Comparison of ENCODE assay signal across 12 mouse cellular contexts in genomic region chr14:55575711-55576110, GRCm38 (mm10). TPM values are rescaled to one million over a fixed set of nuclear protein-coding genes. Genes with fewer than 3 reads are reported as not detected.
DNase-seq lines count a peak whose midpoint lies in the region; ATAC-seq and TF ChIP-seq lines count a peak whose summit lies in the region.
"Had no signal": no experiment of that assay in that cellular context is flagged by ENCODE, and none has a peak within 500 bp of the region (broad histone marks: within the 10 kb centered on the region; RNA-seq: fewer than 3 reads in every experiment).

No protein-coding gene starts in this region.

- peaks cover 9% of the 10 kb centered on the region for H3K36me3 ChIP-seq in lung, embryonic 14.5 days (ENCODE audit: insufficient read depth)
- peaks cover 7% of the 10 kb centered on the region; the same call in 1 of the 2 replicates for H3K36me3 ChIP-seq in limb, embryonic 14.5 days (ENCODE audit: control insufficient read depth, insufficient read depth, low read length)
- H3K36me3 ChIP-seq in thymus, adult 2 months (ENCODE audit: control insufficient read depth, insufficient read depth, low read length): peaks cover 5% of the 10 kb centered on the region; the same call in 1 of the 2 replicates

- H3K9ac ChIP-seq in lung, embryonic 14.5 days: no peak overlapping the region; the same call in 1 of the 2 replicates
- no peak overlapping the region; the same call in 1 of the 2 replicates for H3K9ac ChIP-seq in limb, embryonic 14.5 days (ENCODE audit: low read depth, low read length, severe bottlenecking)
- H3K9ac ChIP-seq: forebrain, postnatal 0 days had no signal

- no peak for DNase-seq in lung, embryonic 14.5 days
- no peak for DNase-seq in lung, adult 2 months
- DNase-seq in gastrocnemius, postnatal 25 days: peak; percentile 38
- DNase-seq in heart, postnatal 4 days: peak; percentile 44
- DNase-seq in limb, embryonic 14.5 days (ENCODE audit: low spot score): no peak
- DNase-seq in thymus, adult 2 months: no peak
- no peak for DNase-seq in layer of hippocampus, adult 18-20 months (ENCODE audit: low spot score in 2 of 2)
- no peak for DNase-seq in layer of hippocampus, adult 9-10 months (ENCODE audit: low spot score)
- DNase-seq: forebrain, postnatal 0 days had no signal

- WGBS in lung, embryonic 14.5 days: 63% methylated on average over 13 of the region's 13 CpGs
- WGBS in lung, adult 2 months: 59% methylated on average over 13 of the region's 13 CpGs
- WGBS in limb, embryonic 14.5 days: 70% methylated on average over 13 of the region's 13 CpGs
- WGBS in thymus, adult 2 months: 83% methylated on average over 13 of the region's 13 CpGs

- peak overlapping the region; percentile 50; the same call in 1 of the 2 replicates for H3K27ac ChIP-seq in lung, embryonic 14.5 days (ENCODE audit: low read depth)
- 0 out of 2 replicates have a peak overlapping the region, but pooled peaks have one; percentile 19 for H3K27ac ChIP-seq in limb, embryonic 14.5 days (replicated peaks; ENCODE audit: low read depth, low read length)
- no peak overlapping the region for H3K27ac ChIP-seq in thymus, adult 2 months (ENCODE audit: control insufficient read depth, insufficient read depth, low read length)

- H3K9me3 ChIP-seq in lung, embryonic 14.5 days (ENCODE audit: low read depth, low read length): no peaks in the 10 kb centered on the region
- no peaks in the 10 kb centered on the region for H3K9me3 ChIP-seq in limb, embryonic 14.5 days (ENCODE audit: control insufficient read depth, low read length)

- TF ChIP-seq POLR2A in lung, adult 2 months (IDR thresholded peaks at IDR 0.05; ENCODE audit: borderline replicate concordance, extremely low read depth, low read depth, low read length): no peak
- TF ChIP-seq POLR2A in limb, embryonic 14.5 days (IDR thresholded peaks at IDR 0.05; ENCODE audit: borderline replicate concordance, extremely low read depth, insufficient read depth, insufficient read length): no peak
- no peak for TF ChIP-seq POLR2A in thymus, adult 2 months (IDR thresholded peaks at IDR 0.05; ENCODE audit: control insufficient read depth, extremely low read depth, insufficient read depth, low read length, poor library complexity)

- TF ChIP-seq CTCF in lung, embryonic 14.5 days (IDR thresholded peaks at IDR 0.05; ENCODE audit: low read depth): no peak
- TF ChIP-seq CTCF in lung, adult 2 months (IDR thresholded peaks at IDR 0.05; ENCODE audit: insufficient read depth, low read length): no peak
- no peak for TF ChIP-seq CTCF in thymus, adult 2 months (IDR thresholded peaks at IDR 0.05; ENCODE audit: borderline replicate concordance, control insufficient read depth, extremely low read depth, insufficient read depth, low read length, poor library complexity)

- peak overlapping the region; percentile 27; the same call in 1 of the 2 replicates for H3K4me2 ChIP-seq in lung, embryonic 14.5 days
- no peak overlapping the region for H3K4me2 ChIP-seq in limb, embryonic 14.5 days (replicated peaks; ENCODE audit: low read depth, low read length, severe bottlenecking)

- 0 out of 2 replicates have a peak, but pooled peaks cover 6% of the 10 kb centered on the region for H3K4me1 ChIP-seq in lung, embryonic 14.5 days (ENCODE audit: insufficient read depth)
- peaks cover 5% of the 10 kb centered on the region for H3K4me1 ChIP-seq in lung, adult 2 months (ENCODE audit: control insufficient read depth, insufficient read depth, low read length)
- H3K4me1 ChIP-seq in limb, embryonic 14.5 days (ENCODE audit: control insufficient read depth, insufficient read depth, low read length): peaks cover 9% of the 10 kb centered on the region
- H3K4me1 ChIP-seq in thymus, adult 2 months (replicated peaks; ENCODE audit: control insufficient read depth, insufficient read depth, low read length): peaks cover 16% of the 10 kb centered on the region; the same call in 1 of the 2 replicates

- no peak overlapping the region for H3K4me3 ChIP-seq in lung, embryonic 14.5 days (ENCODE audit: low read depth, low read length)
- no peak overlapping the region for H3K4me3 ChIP-seq in lung, adult 2 months (replicated peaks; ENCODE audit: extremely low read depth, low read depth, low read length)
- peak overlapping the region; percentile 5; the same call in 1 of the 2 replicates for H3K4me3 ChIP-seq in limb, embryonic 14.5 days (replicated peaks; ENCODE audit: low read length)
- no peak overlapping the region for H3K4me3 ChIP-seq in thymus, adult 2 months (ENCODE audit: control insufficient read depth, insufficient read depth, low read length)

- ATAC-seq in lung, embryonic 14.5 days (ENCODE audit: insufficient read depth): no peak
- no peak for ATAC-seq in limb, embryonic 14.5 days (ENCODE audit: low FRiP score, low read depth)
- ATAC-seq: forebrain, postnatal 0 days had no signal

- no peaks in the 10 kb centered on the region for H3K27me3 ChIP-seq in lung, embryonic 14.5 days (ENCODE audit: insufficient read depth, low read length)
- no peaks in the 10 kb centered on the region for H3K27me3 ChIP-seq in limb, embryonic 14.5 days (ENCODE audit: control insufficient read depth, insufficient read depth, low read length)
- no peaks in the 10 kb centered on the region for H3K27me3 ChIP-seq in thymus, adult 2 months (ENCODE audit: control insufficient read depth, insufficient read depth, low read length)

RNA-seq across cellular contexts. Expression of gene Fitm1, which starts 0.3 kb away (rescaled TPM):
- polyA plus RNA-seq in lung, embryonic 14.5 days (2014; fragmentation: Nextera tagmentation; extraction: Ambion mirVana): 0.76 and 1.7 TPM in 2 replicates
- 5.1 and 17.5 TPM in 2 replicates for polyA plus RNA-seq in lung, adult 2 months (2012; rRNA removed)
- total RNA-seq in gastrocnemius, postnatal 25 days (2021): 100 to 1,000 TPM; 329 to 343 TPM
- total RNA-seq in heart, postnatal 4 days (2021): 100 to 1,000 TPM; 122 to 152 TPM
- polyA plus RNA-seq in limb, embryonic 14.5 days (2012; rRNA removed): 30.9 and 43.0 TPM in 2 replicates
- 19.1 and 26.9 TPM in 2 replicates for polyA plus RNA-seq in limb, embryonic 14.5 days (2014; fragmentation: Nextera tagmentation; extraction: Ambion mirVana)
- polyA plus RNA-seq in thymus, adult 2 months (2012; rRNA removed): 1.7 and 20.2 TPM in 2 replicates
- not detected for total RNA-seq in layer of hippocampus, adult 18-20 months (2021)
- total RNA-seq: forebrain, postnatal 0 days; hematopoietic stem cell, adult 5-6 weeks; left cerebral cortex, postnatal 4 days; megakaryocyte-erythroid progenitor cell, adult 5-6 weeks had no signal

RNA-seq across cellular contexts. Expression of gene Psme1, which starts 2.2 kb away (rescaled TPM):
- polyA plus RNA-seq in lung, embryonic 14.5 days (2014; fragmentation: Nextera tagmentation; extraction: Ambion mirVana): 139 and 142 TPM in 2 replicates
- 82.8 and 98.6 TPM in 2 replicates for polyA plus RNA-seq in lung, adult 2 months (2012; rRNA removed)
- 10 to 100 TPM; 66.4 to 67.6 TPM for total RNA-seq in gastrocnemius, postnatal 25 days (2021)
- total RNA-seq in heart, postnatal 4 days (2021): 100 to 1,000 TPM; 232 to 244 TPM
- polyA plus RNA-seq in limb, embryonic 14.5 days (2012; rRNA removed): 66.8 and 77.6 TPM in 2 replicates
- 147 and 154 TPM in 2 replicates for polyA plus RNA-seq in limb, embryonic 14.5 days (2014; fragmentation: Nextera tagmentation; extraction: Ambion mirVana)
- 129 and 136 TPM in 2 replicates for polyA plus RNA-seq in thymus, adult 2 months (2012; rRNA removed)
- 10 to 100 TPM; 54.0 to 56.6 TPM for total RNA-seq in layer of hippocampus, adult 18-20 months (2021)

RNA-seq across cellular contexts. Expression of gene Emc9, which starts 9.4 kb away (rescaled TPM):
- 2.1 and 2.4 TPM in 2 replicates for polyA plus RNA-seq in lung, embryonic 14.5 days (2014; fragmentation: Nextera tagmentation; extraction: Ambion mirVana)
- 20.7 and 20.8 TPM in 2 replicates for polyA plus RNA-seq in lung, adult 2 months (2012; rRNA removed)
- total RNA-seq in gastrocnemius, postnatal 25 days (2021): 10 to 100 TPM; 33.4 to 34.1 TPM
- 10 to 100 TPM; 37.3 to 40.1 TPM for total RNA-seq in heart, postnatal 4 days (2021)
- polyA plus RNA-seq in limb, embryonic 14.5 days (2012; rRNA removed): 6.6 and 6.9 TPM in 2 replicates
- polyA plus RNA-seq in limb, embryonic 14.5 days (2014; fragmentation: Nextera tagmentation; extraction: Ambion mirVana): 6.5 and 7.0 TPM in 2 replicates
- 7.4 and 13.4 TPM in 2 replicates for polyA plus RNA-seq in thymus, adult 2 months (2012; rRNA removed)
- total RNA-seq in layer of hippocampus, adult 18-20 months (2021): 10 to 100 TPM; 43.3 to 49.5 TPM

RNA-seq across cellular contexts. Expression of gene Psme2, which starts 15.2 kb away (rescaled TPM):
- 228 and 242 TPM in 2 replicates for polyA plus RNA-seq in lung, embryonic 14.5 days (2014; fragmentation: Nextera tagmentation; extraction: Ambion mirVana)
- 45.0 and 60.5 TPM in 2 replicates for polyA plus RNA-seq in lung, adult 2 months (2012; rRNA removed)
- 10 to 100 TPM; 42.9 to 58.4 TPM for total RNA-seq in gastrocnemius, postnatal 25 days (2021)
- 100 to 1,000 TPM; 127 to 153 TPM for total RNA-seq in heart, postnatal 4 days (2021)
- polyA plus RNA-seq in limb, embryonic 14.5 days (2012; rRNA removed): 75.8 and 78.5 TPM in 2 replicates
- 239 and 245 TPM in 2 replicates for polyA plus RNA-seq in limb, embryonic 14.5 days (2014; fragmentation: Nextera tagmentation; extraction: Ambion mirVana)
- polyA plus RNA-seq in thymus, adult 2 months (2012; rRNA removed): 98.7 and 104 TPM in 2 replicates
- 10 to 100 TPM; 53.7 to 57.4 TPM for total RNA-seq in layer of hippocampus, adult 18-20 months (2021)

RNA-seq across cellular contexts. Expression of gene A730061H03Rik, which starts 15.5 kb away (rescaled TPM):
- 1.2 and 1.6 TPM in 2 replicates for polyA plus RNA-seq in lung, embryonic 14.5 days (2014; fragmentation: Nextera tagmentation; extraction: Ambion mirVana)
- polyA plus RNA-seq in lung, adult 2 months (2012; rRNA removed): 0.60 and 1.8 TPM in 2 replicates
- total RNA-seq in gastrocnemius, postnatal 25 days (2021): not detected
- not detected for total RNA-seq in heart, postnatal 4 days (2021)
- 0.67 and 0.88 TPM in 2 replicates for polyA plus RNA-seq in limb, embryonic 14.5 days (2012; rRNA removed)
- polyA plus RNA-seq in limb, embryonic 14.5 days (2014; fragmentation: Nextera tagmentation; extraction: Ambion mirVana): 0.74 and 1.7 TPM in 2 replicates
- 8.2 and 8.3 TPM in 2 replicates for polyA plus RNA-seq in thymus, adult 2 months (2012; rRNA removed)
- 1 to 10 TPM in 1 of 2 experiments, under 1 TPM in 1; 0.79 to 1.6 TPM for total RNA-seq in layer of hippocampus, adult 18-20 months (2021)
- total RNA-seq: forebrain, postnatal 0 days; hematopoietic stem cell, adult 5-6 weeks; left cerebral cortex, postnatal 4 days had no signal
- polyA plus RNA-seq: forebrain, postnatal 0 days had no signal

Comparison
In these comparisons a context has a peak if more than half of its experiments do, and no peak if none do; other contexts are left out.
1. DNase-seq: peak in gastrocnemius, postnatal 25 days (single experiment) and heart, postnatal 4 days (single experiment); none in lung, embryonic 14.5 days (single experiment), lung, adult 2 months (single experiment), limb, embryonic 14.5 days (single experiment), thymus, adult 2 months (single experiment), layer of hippocampus, adult 18-20 months (0 of 2) and layer of hippocampus, adult 9-10 months (single experiment).